Mouse (Mus musculus): ENCODE data around the gene Wdr60. TPM values are rescaled to one million over a fixed set of nuclear protein-coding genes. Genes with fewer than 3 reads are reported as not detected.
"Not testable (repeated sequence)": the region's sequence is repeated elsewhere in the genome, so short reads cannot be mapped to it uniquely, and the experiment has no call there.

The Wdr60 gene
- total and polyA plus RNA-seq, 3 experiments, result 13.5 to 68.6 (median 30.0) TPM

GRCm38 (mm10) chr12:116280149-116280652 lies 17.4 kb upstream of the Wdr60 start:
- H3K4me3 ChIP-seq (ENCODE audit: low read depth, low read length), result peak overlapping the region; percentile 97
- DNase-seq (ENCODE audit: low spot score) (peak; percentile 33), ATAC-seq (ENCODE audit: extremely low read depth, insufficient number of reproducible peaks, low FRiP score, poor library complexity, severe bottlenecking) (peak; percentile 5)
- peaks cover 48% of the 10 kb centered on the region for H3K4me1 ChIP-seq (ENCODE audit: insufficient read depth, low read depth, low read length)
- TF ChIP-seq GATA1 (IDR thresholded peaks at IDR 0.05; ENCODE audit: borderline replicate concordance, low read length) (no peak), CTCF (IDR thresholded peaks at IDR 0.05; ENCODE audit: low read depth, low read length) (no peak), TAL1 (conservative IDR thresholded peaks at IDR 0.05; ENCODE audit: low read depth, low read length) (no peak), POLR2AphosphoS5 (IDR thresholded peaks at IDR 0.05; ENCODE audit: insufficient replicate concordance, low read depth, low read length) (no peak), GATA2 (IDR thresholded peaks at IDR 0.05; ENCODE audit: borderline replicate concordance, low read depth, low read length) (no peak)
- no peaks in the 10 kb centered on the region for H3K27me3 ChIP-seq (ENCODE audit: insufficient read depth, low read length)
- H3K36me3 ChIP-seq (replicated peaks), result peaks cover 2% of the 10 kb centered on the region
- H3K9me3 ChIP-seq (replicated peaks), result no peaks in the 10 kb centered on the region

- H3K36me3 ChIP-seq (replicated peaks), result no peaks in the 10 kb centered on the region
- TF ChIP-seq CTCF (IDR thresholded peaks at IDR 0.05; ENCODE audit: low read depth, low read length) (no peak), GATA1 (IDR thresholded peaks at IDR 0.05; ENCODE audit: borderline replicate concordance, low read length) (no peak), POLR2AphosphoS5 (IDR thresholded peaks at IDR 0.05; ENCODE audit: insufficient replicate concordance, low read depth, low read length) (no peak), GATA2 (IDR thresholded peaks at IDR 0.05; ENCODE audit: borderline replicate concordance, low read depth, low read length) (no peak), TAL1 (conservative IDR thresholded peaks at IDR 0.05; ENCODE audit: low read depth, low read length) (no peak)
- H3K27me3 ChIP-seq (ENCODE audit: insufficient read depth, low read length), result no peaks in the 10 kb centered on the region
- ATAC-seq (ENCODE audit: extremely low read depth, insufficient number of reproducible peaks, low FRiP score, poor library complexity, severe bottlenecking), result no peak
- no peak for DNase-seq (ENCODE audit: low spot score)
- peaks cover 45% of the 10 kb centered on the region for H3K4me1 ChIP-seq (ENCODE audit: insufficient read depth, low read depth, low read length)
- H3K9me3 ChIP-seq (replicated peaks), result no peaks in the 10 kb centered on the region
- no peak overlapping the region for H3K4me3 ChIP-seq (ENCODE audit: low read depth, low read length)
Observed at GRCm38 (mm10) chr12:116279181-116279580, 16.4 kb upstream of the Wdr60 start.

GRCm38 (mm10) chr12:116278541-116278940 lies 15.7 kb upstream of the Wdr60 start:
- H3K9me3 ChIP-seq (replicated peaks), result no peaks in the 10 kb centered on the region
- TF ChIP-seq POLR2AphosphoS5 (IDR thresholded peaks at IDR 0.05; ENCODE audit: insufficient replicate concordance, low read depth, low read length) (no peak), GATA2 (IDR thresholded peaks at IDR 0.05; ENCODE audit: borderline replicate concordance, low read depth, low read length) (no peak), CTCF (IDR thresholded peaks at IDR 0.05; ENCODE audit: low read depth, low read length) (no peak), GATA1 (IDR thresholded peaks at IDR 0.05; ENCODE audit: borderline replicate concordance, low read length) (no peak), TAL1 (conservative IDR thresholded peaks at IDR 0.05; ENCODE audit: low read depth, low read length) (no peak)
- H3K4me3 ChIP-seq (ENCODE audit: low read depth, low read length), result no peak overlapping the region
- H3K27me3 ChIP-seq (ENCODE audit: insufficient read depth, low read length), result no peaks in the 10 kb centered on the region
- no peak for DNase-seq (ENCODE audit: low spot score)
- no peak for ATAC-seq (ENCODE audit: extremely low read depth, insufficient number of reproducible peaks, low FRiP score, poor library complexity, severe bottlenecking)
- peaks cover 44% of the 10 kb centered on the region for H3K4me1 ChIP-seq (ENCODE audit: insufficient read depth, low read depth, low read length)
- H3K36me3 ChIP-seq (replicated peaks), result no peaks in the 10 kb centered on the region

- ATAC-seq (ENCODE audit: extremely low read depth, insufficient number of reproducible peaks, low FRiP score, poor library complexity, severe bottlenecking), result peak; percentile 11; the same call in 1 of the 2 replicates
- TF ChIP-seq GATA2 (IDR thresholded peaks at IDR 0.05; ENCODE audit: borderline replicate concordance, low read depth, low read length) (no peak), CTCF (IDR thresholded peaks at IDR 0.05; ENCODE audit: low read depth, low read length) (no peak), POLR2AphosphoS5 (IDR thresholded peaks at IDR 0.05; ENCODE audit: insufficient replicate concordance, low read depth, low read length) (no peak), TAL1 (conservative IDR thresholded peaks at IDR 0.05; ENCODE audit: low read depth, low read length) (peak; percentile 31; the same call in 1 of the 2 replicates), GATA1 (IDR thresholded peaks at IDR 0.05; ENCODE audit: borderline replicate concordance, low read length) (no peak)
- Histone ChIP-seq H3K27me3 (ENCODE audit: insufficient read depth, low read length) (no peaks in the 10 kb centered on the region), H3K9me3 (replicated peaks) (no peaks in the 10 kb centered on the region), H3K36me3 (replicated peaks) (no peaks in the 10 kb centered on the region), H3K4me3 (ENCODE audit: low read depth, low read length) (no peak overlapping the region), H3K4me1 (ENCODE audit: insufficient read depth, low read depth, low read length) (peaks cover 31% of the 10 kb centered on the region)
- DNase-seq (ENCODE audit: low spot score), result no peak
Observed at GRCm38 (mm10) chr12:116276961-116277360, 14.1 kb upstream of the Wdr60 start.

- ATAC-seq (ENCODE audit: extremely low read depth, insufficient number of reproducible peaks, low FRiP score, poor library complexity, severe bottlenecking) (no peak), DNase-seq (ENCODE audit: low spot score) (no peak)
- no peak overlapping the region for H3K4me3 ChIP-seq (ENCODE audit: low read depth, low read length)
- H3K4me1 ChIP-seq (ENCODE audit: insufficient read depth, low read depth, low read length), result peaks cover 23% of the 10 kb centered on the region
- H3K9me3 ChIP-seq (replicated peaks), result no peaks in the 10 kb centered on the region
- no peaks in the 10 kb centered on the region for H3K27me3 ChIP-seq (ENCODE audit: insufficient read depth, low read length)
- TF ChIP-seq POLR2AphosphoS5 (IDR thresholded peaks at IDR 0.05; ENCODE audit: insufficient replicate concordance, low read depth, low read length), result no peak
- TF ChIP-seq GATA2 (IDR thresholded peaks at IDR 0.05; ENCODE audit: borderline replicate concordance, low read depth, low read length), result no peak
- TF ChIP-seq TAL1 (conservative IDR thresholded peaks at IDR 0.05; ENCODE audit: low read depth, low read length), result no peak
- TF ChIP-seq CTCF (IDR thresholded peaks at IDR 0.05; ENCODE audit: low read depth, low read length), result no peak
- TF ChIP-seq GATA1 (IDR thresholded peaks at IDR 0.05; ENCODE audit: borderline replicate concordance, low read length), result no peak
- no peaks in the 10 kb centered on the region for H3K36me3 ChIP-seq (replicated peaks)
Observed at GRCm38 (mm10) chr12:116275631-116276030, 12.8 kb upstream of the Wdr60 start.

- ATAC-seq (ENCODE audit: extremely low read depth, insufficient number of reproducible peaks, low FRiP score, poor library complexity, severe bottlenecking); H3K9me3 ChIP-seq (replicated peaks); H3K36me3 ChIP-seq (replicated peaks); DNase-seq (ENCODE audit: low spot score); H3K27me3 ChIP-seq (ENCODE audit: insufficient read depth, low read length); H3K4me3 ChIP-seq (ENCODE audit: low read depth, low read length): not testable (repeated sequence)
- peaks cover 23% of the 10 kb centered on the region for H3K4me1 ChIP-seq (ENCODE audit: insufficient read depth, low read depth, low read length)
Observed at GRCm38 (mm10) chr12:116275086-116275485, 12.3 kb upstream of the Wdr60 start, which contains the start of gene Gm11027. TSS of gene Gm11027 (plus strand) at chr12:116275386.
